ENCODE assay signal across 17 mouse cellular contexts in the genomic region with DNA sequence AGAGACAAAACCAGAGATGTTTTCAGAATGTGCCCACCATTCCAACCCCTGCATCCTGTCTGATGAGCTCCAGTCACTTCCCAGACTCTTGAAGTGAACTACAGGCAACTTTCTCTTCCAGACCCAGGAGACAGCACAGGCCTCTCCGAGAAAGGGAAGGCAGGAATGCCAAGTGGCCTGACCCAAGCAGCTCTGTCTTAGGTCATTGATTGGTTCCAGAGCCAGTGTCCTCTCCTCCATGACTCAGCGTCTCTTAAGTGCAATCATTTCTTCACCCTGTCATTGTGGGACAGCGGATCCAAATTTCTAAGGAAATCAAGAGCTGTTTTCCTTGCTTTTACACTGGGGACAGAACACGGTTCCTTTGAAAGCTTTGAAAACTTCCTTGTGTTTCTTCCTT.
DNase-seq lines count a peak whose midpoint lies in the region; ATAC-seq and TF ChIP-seq lines count a peak whose summit lies in the region.
"Had no signal": no experiment of that assay in that cellular context is flagged by ENCODE, and none has a peak within 500 bp of the region (broad histone marks: within the 10 kb centered on the region; RNA-seq: fewer than 3 reads in every experiment).

No protein-coding gene starts in this region.

- peak; percentile 51 for DNase-seq in gastrocnemius, postnatal 25 days
- DNase-seq in gastrocnemius, postnatal 36 days = no peak
- DNase-seq in liver, adult 2 months (ENCODE audit: extremely low read depth, low read depth, low spot score) = peak; percentile 33
- DNase-seq in liver, postnatal 0 days = no peak
- DNase-seq in yolk sac, embryonic 10.5 days (ENCODE audit: low spot score) = peak; percentile 31
- no peak for DNase-seq in kidney, adult 11 months
- DNase-seq: B cell, adult 2 months; cerebellum, postnatal 25 days; forebrain, postnatal 0 days; heart, postnatal 4 days; lung, adult 18-20 months; right cerebral cortex, postnatal 4 days; thymus, postnatal 14 days had no signal

- no peak for TF ChIP-seq POLR2A in liver, adult 2 months (IDR thresholded peaks at IDR 0.05; ENCODE audit: extremely low read depth, insufficient read depth, low read length)

- H3K4me3 ChIP-seq in liver, adult 2 months (ENCODE audit: insufficient read depth, low read depth, low read length) = no peak overlapping the region
- H3K4me3 ChIP-seq in liver, postnatal 0 days (ENCODE audit: low read depth, low read length) = no peak overlapping the region
- no peak overlapping the region for H3K4me3 ChIP-seq in embryonic facial prominence, embryonic 15.5 days (replicated peaks)
- H3K4me3 ChIP-seq: limb, embryonic 13.5 days; megakaryocyte, embryonic 14.5 days had no signal

- no peak for TF ChIP-seq CTCF in liver, adult 2 months (IDR thresholded peaks at IDR 0.05; ENCODE audit: low read depth, low read length)
- no peak for TF ChIP-seq CTCF in liver, postnatal 0 days (IDR thresholded peaks at IDR 0.05; ENCODE audit: low read depth)

- no peak overlapping the region for H3K27ac ChIP-seq in liver, adult 2 months (replicated peaks; ENCODE audit: insufficient read depth, low read depth, low read length)
- H3K27ac ChIP-seq in liver, postnatal 0 days (ENCODE audit: low read depth) = no peak overlapping the region
- H3K27ac ChIP-seq in embryonic facial prominence, embryonic 15.5 days (replicated peaks) = peak overlapping the region; percentile 63
- H3K27ac ChIP-seq: kidney, postnatal 0 days; limb, embryonic 13.5 days had no signal

- no peaks in the 10 kb centered on the region for H3K9me3 ChIP-seq in liver, postnatal 0 days (ENCODE audit: low read length)
- no peaks in the 10 kb centered on the region for H3K9me3 ChIP-seq in embryonic facial prominence, embryonic 15.5 days (replicated peaks)
- H3K9me3 ChIP-seq: limb, embryonic 13.5 days had no signal

- H3K79me2 ChIP-seq in liver, adult 2 months (ENCODE audit: control insufficient read depth, insufficient read depth, low read length) = no peaks in the 10 kb centered on the region

- H3K9ac ChIP-seq in liver, adult 2 months (ENCODE audit: low read depth, low read length) = no peak overlapping the region
- H3K9ac ChIP-seq in liver, postnatal 0 days (replicated peaks) = no peak overlapping the region
- H3K9ac ChIP-seq in embryonic facial prominence, embryonic 15.5 days = no peak overlapping the region
- H3K9ac ChIP-seq: forebrain, postnatal 0 days; limb, embryonic 13.5 days had no signal

- H3K4me1 ChIP-seq in liver, adult 2 months (ENCODE audit: control insufficient read depth, insufficient read depth, low read length) = peaks cover under 1% of the 10 kb centered on the region
- H3K4me1 ChIP-seq in liver, postnatal 0 days (ENCODE audit: insufficient read depth) = no peaks in the 10 kb centered on the region
- H3K4me1 ChIP-seq in embryonic facial prominence, embryonic 15.5 days = peaks cover 5% of the 10 kb centered on the region
- H3K4me1 ChIP-seq: megakaryocyte, embryonic 14.5 days had no signal

- no peaks in the 10 kb centered on the region for H3K27me3 ChIP-seq in liver, adult 2 months (ENCODE audit: control insufficient read depth, insufficient read depth, low read length)
- no peaks in the 10 kb centered on the region for H3K27me3 ChIP-seq in liver, postnatal 0 days (ENCODE audit: insufficient read depth, low read length)
- H3K27me3 ChIP-seq in embryonic facial prominence, embryonic 15.5 days = no peaks in the 10 kb centered on the region
- H3K27me3 ChIP-seq: limb, embryonic 13.5 days had no signal

- WGBS in liver, adult 2 months = 92% methylated on average over 4 of the region's 4 CpGs
- 77% methylated on average over 4 of the region's 4 CpGs for WGBS in liver, postnatal 0 days (ENCODE audit: insufficient replicate concordance)
- WGBS in embryonic facial prominence, embryonic 15.5 days = 46% methylated on average over 4 of the region's 4 CpGs

- H3K4me2 ChIP-seq in liver, postnatal 0 days (ENCODE audit: low read depth, low read length) = no peak overlapping the region
- H3K4me2 ChIP-seq in embryonic facial prominence, embryonic 15.5 days (replicated peaks) = no peak overlapping the region
- H3K4me2 ChIP-seq: limb, embryonic 13.5 days had no signal

- no peak for TF ChIP-seq EP300 in liver, postnatal 0 days (IDR thresholded peaks at IDR 0.05; ENCODE audit: low read depth)

- H3K36me3 ChIP-seq in liver, adult 2 months (ENCODE audit: control insufficient read depth, insufficient read depth, low read length) = no peaks in the 10 kb centered on the region
- H3K36me3 ChIP-seq in liver, postnatal 0 days (replicated peaks; ENCODE audit: insufficient read depth, low read length) = no peaks in the 10 kb centered on the region
- H3K36me3 ChIP-seq in embryonic facial prominence, embryonic 15.5 days = no peaks in the 10 kb centered on the region
- H3K36me3 ChIP-seq: limb, embryonic 13.5 days had no signal

- intact Hi-C loops in gastrocnemius, postnatal 36 days (cut with DNase I) = no loop called here

- no peak for ATAC-seq in liver, postnatal 0 days
- no peak for ATAC-seq in embryonic facial prominence, embryonic 15.5 days (ENCODE audit: insufficient number of reproducible peaks, low FRiP score, low TSS enrichment, low read depth)
- ATAC-seq: forebrain, postnatal 0 days had no signal

Comparison
In these comparisons a context has a peak if more than half of its experiments do, and no peak if none do; other contexts are left out.
1. DNase-seq: peak in gastrocnemius, postnatal 25 days (single experiment), liver, adult 2 months (single experiment) and yolk sac, embryonic 10.5 days (single experiment); none in gastrocnemius, postnatal 36 days (0 of 2), liver, postnatal 0 days (single experiment) and kidney, adult 11 months (single experiment).